In the genomic region with DNA sequence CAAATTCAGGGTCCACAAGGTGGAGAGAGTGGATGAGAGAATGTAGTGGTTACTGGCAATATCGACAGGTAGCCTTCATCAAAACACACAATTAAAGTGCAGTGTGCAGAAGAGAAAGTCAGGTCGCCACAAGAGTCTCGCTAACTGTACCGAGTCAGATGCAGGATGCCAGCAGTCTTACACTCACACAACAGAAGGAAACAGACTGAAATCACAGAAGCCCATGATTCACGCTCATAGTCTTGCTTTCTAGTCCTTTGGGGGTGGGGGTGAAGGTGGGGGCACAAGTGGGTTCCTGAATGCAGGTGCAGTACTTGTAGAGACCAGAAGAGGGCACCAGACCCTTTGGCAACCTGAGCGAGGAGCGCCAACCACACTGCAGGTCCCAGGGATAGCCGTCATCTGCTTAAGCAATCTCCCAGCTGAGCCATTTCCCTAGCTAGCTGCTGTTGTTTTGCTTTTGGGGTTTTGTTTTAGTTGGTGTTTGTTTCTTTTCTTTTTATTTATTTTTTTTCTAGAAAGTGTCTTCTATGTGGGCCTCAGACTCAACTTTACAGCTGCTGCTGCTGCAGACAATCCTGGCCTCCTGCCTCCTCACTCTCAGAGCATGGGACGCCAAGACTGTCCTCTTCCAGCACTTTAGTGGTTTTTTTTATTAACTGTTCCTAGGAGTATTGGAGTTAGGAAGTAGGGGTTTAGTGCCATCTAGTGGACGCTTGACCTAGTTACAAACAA, we compare ENCODE assay signal across 8 mouse cellular contexts.
DNase-seq lines count a peak whose midpoint lies in the region; ATAC-seq lines count a peak whose summit lies in the region.

No protein-coding gene starts in this region.

- no peak overlapping the region for H3K9ac ChIP-seq in hindbrain, embryonic 13.5 days

- no peaks in the 10 kb centered on the region for H3K36me3 ChIP-seq in hindbrain, embryonic 13.5 days

- H3K4me2 ChIP-seq in hindbrain, embryonic 13.5 days = peak overlapping the region; percentile 25

- H3K9me3 ChIP-seq in hindbrain, embryonic 13.5 days = no peaks in the 10 kb centered on the region

- ATAC-seq in hindbrain, embryonic 13.5 days (ENCODE audit: low FRiP score) = peak; percentile 83

- H3K27ac ChIP-seq in hindbrain, embryonic 13.5 days = 0 out of 2 replicates have a peak overlapping the region, but pooled peaks have one; percentile 3

- no peak overlapping the region for H3K4me3 ChIP-seq in hindbrain, embryonic 13.5 days

- 20% methylated on average over 10 of the region's 10 CpGs for WGBS in hindbrain, embryonic 13.5 days

- peaks cover 3% of the 10 kb centered on the region; the same call in 1 of the 2 replicates for H3K4me1 ChIP-seq in hindbrain, embryonic 13.5 days (replicated peaks)

- no peaks in the 10 kb centered on the region for H3K27me3 ChIP-seq in hindbrain, embryonic 13.5 days

- DNase-seq in R1 (ENCODE audit: low read depth, low spot score) = peak; percentile 77
- DNase-seq in cerebellum, postnatal 10 days = peak; percentile 89 to 92
- peak; percentile 41 to 68 for DNase-seq in frontal cortex, postnatal 14 days (ENCODE audit: low spot score in 2 of 2)
- DNase-seq in layer of hippocampus, postnatal 25 days (ENCODE audit: extremely low spot score in 1 of 2, low spot score in 1 of 2) = peak; percentile 68 to 85
- peak; percentile 85 for DNase-seq in lung, postnatal 25 days (ENCODE audit: low spot score)
- peak; percentile 88 for DNase-seq in retina, embryonic 14.5 days (ENCODE audit: low spot score)
- DNase-seq in thymus, postnatal 4 days = peak; percentile 91
